Mouse (Mus musculus) bone marrow macrophage, adult 2 months (primary cell): ENCODE data around the gene Cog4.
A peak's percentile ranks its signal among the peaks of the same experiment; 100 is the strongest.

Experiments used
- CTCF ChIP-seq: IDR thresholded peaks from 2 replicates; pipeline ENCODE4 v1.5.1; 2012; ENCODE audit warnings: low read depth, mild to moderate bottlenecking, low read length, moderate library complexity
- POLR2A ChIP-seq: IDR thresholded peaks from 2 replicates; pipeline ENCODE4 v1.6.1; 2012; ENCODE audit warnings: mild to moderate bottlenecking, low read depth, low read length, borderline replicate concordance

DNA sequence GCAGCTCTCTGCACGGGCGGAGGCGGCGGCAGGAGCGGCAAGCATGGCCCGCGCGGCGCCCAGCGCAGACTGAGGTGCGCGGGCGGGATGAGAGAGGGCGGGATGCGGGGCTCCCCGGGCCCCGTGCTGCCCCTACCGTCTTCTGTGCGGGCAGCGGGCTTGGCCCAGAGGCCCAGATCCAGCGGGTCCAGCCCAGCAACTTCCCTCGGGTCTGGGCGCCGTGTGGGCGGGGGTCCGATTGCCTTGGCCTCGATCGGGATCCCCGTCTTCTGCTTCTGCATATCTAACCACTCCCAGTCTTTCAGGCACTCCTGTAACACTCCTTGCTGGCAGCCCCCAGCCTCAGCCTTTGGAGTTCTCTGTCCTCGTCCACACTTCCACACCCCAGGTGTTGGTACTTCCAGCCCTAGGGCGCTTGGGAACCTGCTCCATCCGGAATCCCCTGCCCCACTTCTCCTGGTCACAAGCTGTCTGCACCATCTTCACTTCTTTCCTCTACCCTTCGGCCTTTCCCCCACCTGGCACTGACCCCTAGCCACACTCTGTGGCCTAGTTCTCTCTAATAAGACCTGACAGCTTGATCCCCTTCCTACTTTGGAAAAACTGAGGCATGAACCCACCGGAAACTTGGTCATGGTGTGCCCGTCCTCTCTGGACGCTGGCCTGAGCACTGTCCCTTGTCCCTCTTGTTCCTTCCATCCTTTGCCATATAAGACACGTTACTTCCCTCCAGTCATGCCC, 73.8 kb downstream of the Cog4 start:
- TF ChIP-seq CTCF (0 out of 2 replicates have a peak, but pooled peaks have one; percentile 5), POLR2A (no peak)
